8 mouse cellular contexts compared by ENCODE assay signal in genomic region chr17:22314730-22315226, GRCm38 (mm10). TPM values are rescaled to one million over a fixed set of nuclear protein-coding genes. Genes with fewer than 3 reads are reported as not detected.
DNase-seq lines count a peak whose midpoint lies in the region; ATAC-seq lines count a peak whose summit lies in the region.
"Not testable (repeated sequence)": the region's sequence is repeated elsewhere in the genome, so short reads cannot be mapped to it uniquely, and the experiment has no call there.

TSS of gene CT030661.1 (minus strand) at chr17:22314837.

- not testable (repeated sequence) for H3K36me3 ChIP-seq in heart, embryonic 10.5 days; kidney, embryonic 15.5 days

- peak; percentile 100 for ATAC-seq in erythroblast, adult 5-6 weeks (replicated peaks; ENCODE audit: low FRiP score, poor library complexity, severe bottlenecking)
- ATAC-seq in kidney, embryonic 15.5 days (replicated peaks; ENCODE audit: low FRiP score): peak; percentile 100
- peak; percentile 99 for ATAC-seq in monocyte, adult 5-6 weeks (replicated peaks; ENCODE audit: insufficient number of reproducible peaks, low FRiP score, low TSS enrichment, poor library complexity, severe bottlenecking)

- peak within 1 kb of the TSS; percentile 86 for H3K27ac ChIP-seq in heart, embryonic 10.5 days
- H3K27ac ChIP-seq in kidney, embryonic 15.5 days: peak within 1 kb of the TSS; percentile 88

- H3K9ac ChIP-seq in kidney, embryonic 15.5 days: peak within 1 kb of the TSS; percentile 61

- H3K4me1 ChIP-seq in heart, embryonic 10.5 days; kidney, embryonic 15.5 days: not testable (repeated sequence)

- under 1% methylated on average over 20 of the region's 20 CpGs for WGBS in heart, embryonic 10.5 days
- under 1% methylated on average over 20 of the region's 20 CpGs for WGBS in kidney, embryonic 15.5 days

- H3K4me2 ChIP-seq in kidney, embryonic 15.5 days: peak within 1 kb of the TSS; percentile 56

- peak; percentile 58 to 64 for DNase-seq in B cell, adult 2 months
- peak; percentile 99 for DNase-seq in brain, adult 2 months (ENCODE audit: low read depth, low spot score)
- peak; percentile 96 for DNase-seq in heart, embryonic 10.5 days (ENCODE audit: low spot score)
- peak; percentile 87 for DNase-seq in liver
- DNase-seq in spleen, postnatal 4 days (ENCODE audit: low spot score in 2 of 2): peak; percentile 80 to 81

- H3K4me3 ChIP-seq in heart, embryonic 10.5 days: peak within 1 kb of the TSS; percentile 65
- H3K4me3 ChIP-seq in kidney, embryonic 15.5 days (replicated peaks): peak within 1 kb of the TSS; percentile 68

- not testable (repeated sequence) for H3K9me3 ChIP-seq in heart, embryonic 10.5 days; kidney, embryonic 15.5 days (replicated peaks)

- H3K27me3 ChIP-seq in heart, embryonic 10.5 days (ENCODE audit: insufficient read depth, poor library complexity, severe bottlenecking); kidney, embryonic 15.5 days: not testable (repeated sequence)

RNA-seq across cellular contexts. Expression of gene CT030661.1, which starts in this region (rescaled TPM):
- total RNA-seq in erythroblast, adult 5-6 weeks (2015; ENCODE audit: low replicate concordance): 2.3 and 8.8 TPM in 2 replicates
- 5.2 and 7.9 TPM in 2 replicates for total RNA-seq in erythroblast, adult 5-6 weeks (2017; ENCODE audit: low replicate concordance)
- polyA plus RNA-seq in heart, embryonic 10.5 days (2016; fragmentation: Nextera tagmentation; extraction: Ambion mirVana): 7.3 and 7.9 TPM in 2 replicates
- 10.6 and 13.4 TPM in 2 replicates for polyA plus RNA-seq in kidney, embryonic 15.5 days (2015; fragmentation: Nextera tagmentation; extraction: Ambion mirVana)
- total RNA-seq in monocyte, adult 5-6 weeks (2017): 23.9 to 32.3 TPM (median 24.3 TPM) in 3 replicates

Comparison
In these comparisons a context has a peak if more than half of its experiments do, and no peak if none do; other contexts are left out.
1. Peak in every context shown above with its lines: DNase-seq, ATAC-seq, H3K4me3 ChIP-seq and H3K27ac ChIP-seq.